Mouse (Mus musculus) large intestine, adult 2 months (tissue): ENCODE results near the gene 9330161L09Rik. TPM values are rescaled to one million over a fixed set of nuclear protein-coding genes. Genes with fewer than 3 reads are reported as not detected.

Experiments
- DNase-seq: peaks from one replicate; pipeline ENCODE4 v3.0.0-alpha.2; 2012; ENCODE audit warnings: low read depth, low spot score
- WGBS: fragments of 180-500 bp; shearing (Covaris S2); methylation state at CpG from one replicate; pipeline ENCODE4 v1.1.7; 2018; 5-methylcytosine and 5-hydroxymethylcytosine counted together
- polyA plus RNA-seq: library from polyadenylated mRNA; depleted of rRNA; stranded (reverse); fragments of >200 nt; gene quantifications from 2 replicates; pipeline ENCODE4 v1.2.3, GENCODE M21; 2012

Gene 9330161L09Rik
- polyA plus RNA-seq, 1 experiment = 0.57 TPM

- no peak for DNase-seq
- WGBS = 70% methylated on average over 7 of the region's 7 CpGs
Observed at GRCm38 (mm10) chr12:103391098-103391497, 16.5 kb downstream of the 9330161L09Rik start.

GRCm38 (mm10) chr12:103389982-103390381 is 17.6 kb downstream of the 9330161L09Rik start:
- WGBS = 74% methylated on average over 4 of the region's 4 CpGs
- no peak for DNase-seq

GRCm38 (mm10) chr12:103389348-103389727 is 18.3 kb downstream of the 9330161L09Rik start:
- WGBS = 71% methylated on average over 2 of the region's 2 CpGs
- no peak for DNase-seq

- WGBS = 1% methylated on average over 58 of the region's 58 CpGs
- DNase-seq = peak; percentile 85
Observed at GRCm38 (mm10) chr12:103388505-103389347, 18.9 kb downstream of the 9330161L09Rik start, which contains the start of gene Otub2. TSS of gene Otub2 (plus strand) at chr12:103388682.

- WGBS = 70% methylated on average over 4 of the region's 4 CpGs
- no peak for DNase-seq
Observed at GRCm38 (mm10) chr12:103380226-103380625, 27.4 kb downstream of the 9330161L09Rik start.

- DNase-seq = no peak
- 59% methylated on average over 4 of the region's 4 CpGs for WGBS
Observed at GRCm38 (mm10) chr12:103376774-103377173, 30.8 kb downstream of the 9330161L09Rik start.

GRCm38 (mm10) chr12:103376124-103376523 is 31.5 kb downstream of the 9330161L09Rik start:
- WGBS = 58% methylated on average over 5 of the region's 5 CpGs
- DNase-seq = no peak

- 58% methylated on average over 8 of the region's 8 CpGs for WGBS
- no peak for DNase-seq
Observed at GRCm38 (mm10) chr12:103373530-103374236, 33.9 kb downstream of the 9330161L09Rik start.

GRCm38 (mm10) chr12:103371711-103372110 is 35.9 kb downstream of the 9330161L09Rik start:
- 17% methylated on average over 6 of the region's 6 CpGs for WGBS
- no peak for DNase-seq

GRCm38 (mm10) chr12:103370861-103371260 is 36.8 kb downstream of the 9330161L09Rik start:
- no peak for DNase-seq
- 57% methylated on average over 4 of the region's 4 CpGs for WGBS

- DNase-seq = no peak
- whole genome bisulfite sequencing = 34% methylated on average over 2 of the region's 2 CpGs
Observed at GRCm38 (mm10) chr12:103368777-103369176, 38.8 kb downstream of the 9330161L09Rik start.

- DNase-seq = no peak
- 58% methylated on average over 7 of the region's 7 CpGs for WGBS
Observed at GRCm38 (mm10) chr12:103368326-103368669, 39.3 kb downstream of the 9330161L09Rik start.

GRCm38 (mm10) chr12:103367620-103368325 is 39.8 kb downstream of the 9330161L09Rik start:
- DNase-seq = no peak
- WGBS = 17% methylated on average over 18 of the region's 18 CpGs

GRCm38 (mm10) chr12:103367171-103367570 is 40.4 kb downstream of the 9330161L09Rik start:
- 61% methylated on average over 2 of the region's 2 CpGs for WGBS

GRCm38 (mm10) chr12:103362336-103362735 is 45.3 kb downstream of the 9330161L09Rik start:
- DNase-seq = no peak
- WGBS = 70% methylated on average over 3 of the region's 3 CpGs

More at GRCm38 (mm10) chr12:103367171-103367570, 40.4 kb downstream of the 9330161L09Rik start:
- no peak for DNase-seq

- DNase-seq = no peak
- 87% methylated on average over 17 of the region's 17 CpGs for WGBS
Observed at GRCm38 (mm10) chr12:103361539-103362307, 45.9 kb downstream of the 9330161L09Rik start.

- no peak for DNase-seq
- WGBS = 53% methylated on average over 8 of the region's 8 CpGs
Observed at GRCm38 (mm10) chr12:103360812-103361211, 46.8 kb downstream of the 9330161L09Rik start.

GRCm38 (mm10) chr12:103358951-103359801 is 48.4 kb downstream of the 9330161L09Rik start:
- WGBS = 57% methylated on average over 4 of the region's 4 CpGs
- DNase-seq = no peak
